Mouse (Mus musculus): ENCODE data around the gene Kcnk10. TPM values are rescaled to one million over a fixed set of nuclear protein-coding genes. Genes with fewer than 3 reads are reported as not detected.

The Kcnk10 gene
- polyA plus RNA-seq, 1 experiment from 2014 or later = not detected

- H3K36me3 ChIP-seq (ENCODE audit: inconsistent target) = no peaks in the 10 kb centered on the region
- 92% methylated on average over 11 of the region's 11 CpGs for WGBS (ENCODE audit: missing documents)
- no peak overlapping the region for H3K4me3 ChIP-seq (ENCODE audit: inconsistent target)
- H3K79me2 ChIP-seq (ENCODE audit: inconsistent target) = no peaks in the 10 kb centered on the region
- H3K27ac ChIP-seq = no peak overlapping the region
Observed at GRCm38 (mm10) chr12:98501528-98502280, 76.4 kb downstream of the Kcnk10 start.

DNA sequence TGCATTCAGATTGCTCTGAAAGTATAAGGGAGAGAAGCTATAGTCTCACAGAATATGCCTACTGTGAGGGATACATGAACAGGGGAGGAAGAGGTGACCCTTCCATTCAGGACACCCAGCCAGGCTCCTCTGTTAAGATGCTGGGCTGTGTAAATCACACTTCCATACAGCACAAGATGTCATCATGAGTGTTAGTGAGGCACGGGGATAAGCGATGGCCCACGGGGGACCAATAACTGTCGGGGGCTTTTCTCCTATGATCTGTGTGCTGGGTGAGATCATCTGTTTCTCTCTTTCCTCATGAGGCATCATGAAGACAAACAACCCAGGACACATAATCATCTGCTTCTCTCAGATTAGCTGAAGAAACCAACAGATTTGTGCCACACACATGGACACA is 77.1 kb downstream of the Kcnk10 start:
- Histone ChIP-seq H3K4me3 (ENCODE audit: inconsistent target) (no peak overlapping the region), H3K36me3 (ENCODE audit: inconsistent target) (no peaks in the 10 kb centered on the region), H3K27ac (no peak overlapping the region), H3K79me2 (ENCODE audit: inconsistent target) (no peaks in the 10 kb centered on the region)
- WGBS (ENCODE audit: missing documents) = 98% methylated on average over 4 of the region's 4 CpGs

GRCm38 (mm10) chr12:98481460-98481859 is 96.7 kb downstream of the Kcnk10 start:
- Histone ChIP-seq H3K79me2 (ENCODE audit: inconsistent target) (no peaks in the 10 kb centered on the region), H3K4me3 (ENCODE audit: inconsistent target) (no peak overlapping the region), H3K27ac (no peak overlapping the region), H3K36me3 (ENCODE audit: inconsistent target) (no peaks in the 10 kb centered on the region)
- WGBS (ENCODE audit: missing documents) = 83% methylated on average over 2 of the region's 2 CpGs

GRCm38 (mm10) chr12:98481048-98481447 is 97.1 kb downstream of the Kcnk10 start:
- H3K36me3 ChIP-seq (ENCODE audit: inconsistent target) = no peaks in the 10 kb centered on the region
- H3K79me2 ChIP-seq (ENCODE audit: inconsistent target) = no peaks in the 10 kb centered on the region
- H3K27ac ChIP-seq = no peak overlapping the region
- 90% methylated on average over 5 of the region's 5 CpGs for WGBS (ENCODE audit: missing documents)
- no peak overlapping the region for H3K4me3 ChIP-seq (ENCODE audit: inconsistent target)

GRCm38 (mm10) chr12:98477673-98478461 is 100.2 kb downstream of the Kcnk10 start:
- H3K27ac ChIP-seq = no peak overlapping the region
- H3K36me3 ChIP-seq (ENCODE audit: inconsistent target) = no peaks in the 10 kb centered on the region
- H3K79me2 ChIP-seq (ENCODE audit: inconsistent target) = no peaks in the 10 kb centered on the region
- H3K4me3 ChIP-seq (ENCODE audit: inconsistent target) = no peak overlapping the region
- WGBS (ENCODE audit: missing documents) = 81% methylated on average over 8 of the region's 8 CpGs

DNA sequence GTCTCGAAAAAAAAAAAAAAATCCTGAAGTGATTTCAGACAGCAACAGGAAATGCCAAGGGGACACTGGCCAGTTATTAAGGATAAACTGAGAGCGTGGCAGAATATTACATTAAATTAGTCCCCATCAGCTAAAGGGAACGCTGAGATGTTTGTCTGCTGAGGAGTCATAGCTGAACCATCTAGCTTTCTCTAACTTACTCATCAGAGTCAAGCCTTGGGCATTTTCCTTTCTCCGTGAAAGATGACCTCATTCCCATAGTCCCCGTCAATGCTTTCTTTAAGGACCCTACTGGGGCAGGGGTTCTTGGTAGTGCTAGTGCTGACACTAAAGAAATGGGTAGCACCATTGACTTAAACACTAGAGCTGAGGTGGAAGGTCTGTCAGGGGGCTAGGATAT is 106.9 kb downstream of the Kcnk10 start:
- no peaks in the 10 kb centered on the region for H3K79me2 ChIP-seq (ENCODE audit: inconsistent target)
- H3K36me3 ChIP-seq (ENCODE audit: inconsistent target) = no peaks in the 10 kb centered on the region
- WGBS (ENCODE audit: missing documents) = 81% methylated on average over 5 of the region's 5 CpGs
- no peak overlapping the region for H3K27ac ChIP-seq
- H3K4me3 ChIP-seq (ENCODE audit: inconsistent target) = no peak overlapping the region

- Histone ChIP-seq H3K27ac (no peak overlapping the region), H3K79me2 (ENCODE audit: inconsistent target) (no peaks in the 10 kb centered on the region), H3K4me3 (ENCODE audit: inconsistent target) (no peak overlapping the region), H3K36me3 (ENCODE audit: inconsistent target) (no peaks in the 10 kb centered on the region)
- 80% methylated on average over 3 of the region's 3 CpGs for WGBS (ENCODE audit: missing documents)
Observed at GRCm38 (mm10) chr12:98470097-98470496, 108.0 kb downstream of the Kcnk10 start.

GRCm38 (mm10) chr12:98467793-98468192 is 110.3 kb downstream of the Kcnk10 start:
- Histone ChIP-seq H3K79me2 (ENCODE audit: inconsistent target) (no peaks in the 10 kb centered on the region), H3K4me3 (ENCODE audit: inconsistent target) (no peak overlapping the region), H3K36me3 (ENCODE audit: inconsistent target) (no peaks in the 10 kb centered on the region), H3K27ac (no peak overlapping the region)
- WGBS (ENCODE audit: missing documents) = 98% methylated on average over 4 of the region's 4 CpGs

DNA sequence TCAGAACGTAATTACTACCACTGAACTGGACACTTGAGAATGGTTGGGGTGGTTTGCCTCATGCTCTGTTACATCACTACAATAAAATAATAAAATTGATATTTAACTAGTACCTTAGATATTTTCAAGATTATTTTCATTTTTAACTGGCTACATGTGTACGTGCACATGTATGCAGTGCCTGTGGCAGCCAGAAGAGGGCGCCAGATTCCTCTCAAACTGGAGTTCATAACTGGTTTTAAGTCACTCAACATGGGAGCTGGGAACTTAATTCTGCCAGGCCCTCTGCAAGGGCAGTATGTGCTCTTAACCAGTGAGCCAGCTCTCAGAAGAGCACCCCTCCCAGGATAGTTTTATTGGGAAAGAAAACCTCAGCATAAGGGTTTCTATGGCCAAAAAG is 118.2 kb downstream of the Kcnk10 start:
- no peaks in the 10 kb centered on the region for H3K36me3 ChIP-seq (ENCODE audit: inconsistent target)
- 55% methylated on average over 3 of the region's 3 CpGs for WGBS (ENCODE audit: missing documents)
- H3K4me3 ChIP-seq (ENCODE audit: inconsistent target) = no peak overlapping the region
- no peak overlapping the region for H3K27ac ChIP-seq
- no peaks in the 10 kb centered on the region for H3K79me2 ChIP-seq (ENCODE audit: inconsistent target)

- H3K36me3 ChIP-seq (ENCODE audit: inconsistent target) = no peaks in the 10 kb centered on the region
- WGBS (ENCODE audit: missing documents) = 90% methylated on average over 4 of the region's 4 CpGs
- no peak overlapping the region for H3K27ac ChIP-seq
- H3K4me3 ChIP-seq (ENCODE audit: inconsistent target) = no peak overlapping the region
- no peaks in the 10 kb centered on the region for H3K79me2 ChIP-seq (ENCODE audit: inconsistent target)
Observed at GRCm38 (mm10) chr12:98458944-98459343, 119.2 kb downstream of the Kcnk10 start.

- Histone ChIP-seq H3K4me3 (ENCODE audit: inconsistent target) (no peak overlapping the region), H3K36me3 (ENCODE audit: inconsistent target) (no peaks in the 10 kb centered on the region), H3K79me2 (ENCODE audit: inconsistent target) (no peaks in the 10 kb centered on the region), H3K27ac (no peak overlapping the region)
- WGBS (ENCODE audit: missing documents) = 96% methylated on average over 5 of the region's 5 CpGs
Observed at GRCm38 (mm10) chr12:98458516-98458915, 119.6 kb downstream of the Kcnk10 start.

GRCm38 (mm10) chr12:98453161-98453560 is 124.9 kb downstream of the Kcnk10 start:
- Histone ChIP-seq H3K36me3 (ENCODE audit: inconsistent target) (no peaks in the 10 kb centered on the region), H3K79me2 (ENCODE audit: inconsistent target) (no peaks in the 10 kb centered on the region), H3K4me3 (ENCODE audit: inconsistent target) (no peak overlapping the region), H3K27ac (no peak overlapping the region)
- WGBS (ENCODE audit: missing documents) = 86% methylated on average over 14 of the region's 17 CpGs

DNA sequence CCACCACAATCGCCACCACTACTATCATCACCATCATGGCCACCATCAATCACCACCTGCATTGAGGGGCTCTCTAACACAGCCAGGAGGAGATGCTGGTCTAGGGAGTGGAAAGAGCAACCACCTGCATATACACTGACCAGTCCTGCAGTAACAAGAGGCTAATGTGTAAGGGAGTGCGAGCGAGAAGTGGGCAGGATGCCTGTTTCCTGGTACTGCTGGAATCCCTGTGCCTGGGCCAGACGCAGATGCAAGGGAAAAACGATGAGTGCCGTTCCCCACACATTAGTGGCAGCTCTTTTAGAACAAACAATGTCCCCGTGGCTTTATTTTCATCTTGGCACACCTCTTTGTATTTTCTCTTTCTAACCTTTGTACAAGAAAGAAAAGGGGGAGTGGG is 125.5 kb downstream of the Kcnk10 start:
- H3K36me3 ChIP-seq (ENCODE audit: inconsistent target) = no peaks in the 10 kb centered on the region
- WGBS (ENCODE audit: missing documents) = 90% methylated on average over 7 of the region's 7 CpGs
- no peak overlapping the region for H3K4me3 ChIP-seq (ENCODE audit: inconsistent target)

DNA sequence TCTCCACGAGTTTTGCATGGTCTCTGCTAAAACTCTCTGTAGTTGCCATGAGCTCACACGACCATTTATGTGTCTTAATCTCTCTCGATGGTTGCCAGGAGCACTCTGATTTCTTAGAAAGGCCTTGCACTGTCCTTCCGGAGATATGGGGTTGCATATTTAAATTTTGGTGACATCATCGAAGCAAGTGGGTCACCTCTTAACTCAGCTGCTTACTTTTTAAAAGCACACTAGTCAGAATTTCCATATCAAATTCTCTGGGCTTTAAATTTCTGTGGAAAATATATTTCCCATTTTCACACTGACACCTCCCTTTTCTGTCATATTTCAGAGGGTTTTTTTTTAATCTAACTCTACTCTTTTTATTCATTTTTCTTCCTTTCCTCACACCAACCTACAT is 132.5 kb downstream of the Kcnk10 start:
- H3K79me2 ChIP-seq (ENCODE audit: inconsistent target) = no peaks in the 10 kb centered on the region
- WGBS (ENCODE audit: missing documents) = 70% methylated on average over 5 of the region's 5 CpGs
- no peak overlapping the region for H3K27ac ChIP-seq
- no peak overlapping the region for H3K4me3 ChIP-seq (ENCODE audit: inconsistent target)
- no peaks in the 10 kb centered on the region for H3K36me3 ChIP-seq (ENCODE audit: inconsistent target)

More for the DNA sequence above, 125.5 kb downstream of the Kcnk10 start:
- Histone ChIP-seq H3K27ac (no peak overlapping the region), H3K79me2 (ENCODE audit: inconsistent target) (no peaks in the 10 kb centered on the region)

DNA sequence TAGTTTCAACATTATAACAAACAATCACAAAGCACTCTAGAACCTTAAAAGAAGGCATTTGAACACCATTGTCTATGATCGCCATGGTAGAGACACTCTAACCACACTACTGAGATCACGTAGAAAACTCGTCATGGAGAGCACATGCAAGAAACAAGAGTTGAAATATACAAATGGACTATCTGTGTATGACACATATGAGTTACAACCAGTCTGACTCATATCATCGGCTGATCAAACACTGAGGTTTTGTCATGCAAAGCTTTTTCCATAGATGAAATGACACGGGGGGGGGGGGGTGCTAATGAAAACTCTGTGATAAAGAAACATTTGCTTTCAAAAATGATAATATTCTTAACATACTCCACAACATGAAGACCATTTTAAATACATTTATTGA is 133.2 kb downstream of the Kcnk10 start:
- no peak overlapping the region for H3K27ac ChIP-seq
- WGBS (ENCODE audit: missing documents) = 94% methylated on average over 5 of the region's 5 CpGs
- no peak overlapping the region for H3K4me3 ChIP-seq (ENCODE audit: inconsistent target)
- H3K36me3 ChIP-seq (ENCODE audit: inconsistent target) = no peaks in the 10 kb centered on the region
- H3K79me2 ChIP-seq (ENCODE audit: inconsistent target) = no peaks in the 10 kb centered on the region

Measured in macrophage (primary cell).